Mouse (Mus musculus) gastrocnemius, adult 2 months (tissue): ENCODE data around the gene Clstn2. TPM values are rescaled to one million over a fixed set of nuclear protein-coding genes. Genes with fewer than 3 reads are reported as not detected.
A peak's percentile ranks its signal among the peaks of the same experiment; 100 is the strongest.

Experiments used
- DNase-seq: peaks from one replicate; pipeline ENCODE4 v3.0.0; 2022
- H3K27ac ChIP-seq: fragments of 200-600 bp; 2 replicates; pipeline ENCODE4 v1.8.1; 2022; ENCODE audit warnings: mild to moderate bottlenecking
- H3K4me3 ChIP-seq: fragments of 200-600 bp; 2 replicates; pipeline ENCODE4 v1.8.1; 2022; ENCODE audit warnings: mild to moderate bottlenecking, moderate library complexity
- CTCF ChIP-seq: fragments of 200-600 bp; IDR thresholded peaks from 2 replicates; pipeline ENCODE4 v1.8.1; 2022; ENCODE audit warnings: antibody characterized with exemption, mild to moderate bottlenecking, moderate library complexity
- intact Hi-C: fragments of 180-260 bp; cut with DNase I; formaldehyde crosslinking; loops from one replicate; pipeline ENCODE4 v1.15.1; 2025
- total RNA-seq, 2 experiments: library from RNA; stranded (reverse); gene quantifications; 2 replicates each; pipeline ENCODE4 v1.2.3; 2021

Clstn2 gene
- total RNA-seq, 2 experiments from 2014 or later = 0.74 to 1.2 TPM

DNA sequence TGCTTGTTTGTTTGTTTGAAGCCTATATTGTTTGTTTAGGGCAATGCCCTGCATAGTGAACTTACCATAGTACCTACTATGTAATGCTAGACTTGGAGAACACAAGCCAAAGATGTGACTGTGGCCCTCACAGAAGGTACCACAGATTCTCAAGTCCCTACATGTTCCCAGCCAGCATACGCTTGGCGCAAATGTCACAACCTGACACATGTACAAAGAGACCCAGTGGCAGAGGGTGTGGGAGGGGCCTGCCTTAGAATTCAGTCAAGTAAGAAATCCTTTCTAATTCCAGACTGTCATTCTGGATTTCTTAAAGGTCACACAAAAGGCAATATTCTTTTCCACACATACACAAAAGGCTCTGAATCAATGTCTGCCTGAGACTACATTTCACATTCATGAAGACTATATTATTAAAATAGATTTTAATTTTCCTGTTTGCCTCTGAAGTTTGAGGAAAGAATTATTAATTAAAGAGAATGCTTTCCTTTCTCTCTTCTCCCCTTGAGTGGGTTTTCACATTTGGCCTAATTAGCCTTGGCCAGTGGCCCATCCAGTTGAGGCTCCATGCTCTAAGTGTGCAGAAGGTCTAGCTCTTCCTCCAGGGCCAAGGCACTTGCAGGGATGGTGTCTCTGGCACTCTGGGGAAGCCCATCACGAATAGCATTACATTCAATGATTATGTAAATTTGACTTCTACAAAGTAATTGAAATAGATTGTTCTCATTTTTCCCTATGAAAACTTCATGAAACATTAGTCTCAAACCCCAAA lies 305.1 kb downstream of the Clstn2 start:
- TF ChIP-seq CTCF = no peak
- no peak overlapping the region for H3K4me3 ChIP-seq
- intact Hi-C loops = no loop called here
- H3K27ac ChIP-seq = no peak overlapping the region
- DNase-seq = no peak

GRCm38 (mm10) chr9:97717728-97718127 lies 315.3 kb downstream of the Clstn2 start:
- intact Hi-C loops = no loop called here

GRCm38 (mm10) chr9:97717005-97717404 lies 316.0 kb downstream of the Clstn2 start:
- intact Hi-C loops = no loop called here
- Histone ChIP-seq H3K27ac (no peak overlapping the region), H3K4me3 (no peak overlapping the region)
- DNase-seq = no peak
- no peak for TF ChIP-seq CTCF

More at GRCm38 (mm10) chr9:97717728-97718127, 315.3 kb downstream of the Clstn2 start:
- Histone ChIP-seq H3K27ac (no peak overlapping the region), H3K4me3 (no peak overlapping the region)
- no peak for DNase-seq
- no peak for TF ChIP-seq CTCF

GRCm38 (mm10) chr9:97712888-97713287 lies 320.1 kb downstream of the Clstn2 start:
- H3K27ac ChIP-seq = no peak overlapping the region
- H3K4me3 ChIP-seq = no peak overlapping the region
- DNase-seq = no peak
- no peak for TF ChIP-seq CTCF
- intact Hi-C loops = no loop called here

- no peak for TF ChIP-seq CTCF
- DNase-seq = no peak
- Histone ChIP-seq H3K27ac (no peak overlapping the region), H3K4me3 (no peak overlapping the region)
- intact Hi-C loops = no loop called here
Observed at GRCm38 (mm10) chr9:97703901-97704503, 329.0 kb downstream of the Clstn2 start.

- DNase-seq = no peak
- H3K27ac ChIP-seq = no peak overlapping the region
- intact Hi-C loops = no loop called here
- TF ChIP-seq CTCF = no peak
- H3K4me3 ChIP-seq = no peak overlapping the region
Observed at GRCm38 (mm10) chr9:97702989-97703388, 330.0 kb downstream of the Clstn2 start.

DNA sequence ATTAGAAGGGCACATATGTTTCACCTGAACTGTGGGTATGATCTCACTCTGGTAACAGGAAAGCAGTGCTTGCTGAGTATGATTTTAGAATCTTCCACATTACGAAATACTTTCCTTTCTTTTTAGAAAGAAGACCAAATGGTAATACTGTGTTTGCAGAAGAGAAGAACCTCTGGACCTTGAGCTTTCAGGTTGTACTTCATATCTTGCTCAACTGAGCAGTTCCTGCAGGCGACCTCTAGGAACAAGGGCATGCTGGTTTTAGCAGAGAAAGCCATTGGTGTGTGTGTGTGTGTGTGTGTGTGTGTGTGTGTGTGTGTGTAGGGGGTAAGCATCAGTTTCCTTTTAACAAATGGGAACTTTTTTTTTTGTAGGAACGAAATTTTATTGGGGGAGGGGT lies 333.0 kb downstream of the Clstn2 start:
- Histone ChIP-seq H3K27ac (no peak overlapping the region), H3K4me3 (no peak overlapping the region)
- no peak for DNase-seq
- TF ChIP-seq CTCF = no peak
- intact Hi-C loops = no loop called here

DNA sequence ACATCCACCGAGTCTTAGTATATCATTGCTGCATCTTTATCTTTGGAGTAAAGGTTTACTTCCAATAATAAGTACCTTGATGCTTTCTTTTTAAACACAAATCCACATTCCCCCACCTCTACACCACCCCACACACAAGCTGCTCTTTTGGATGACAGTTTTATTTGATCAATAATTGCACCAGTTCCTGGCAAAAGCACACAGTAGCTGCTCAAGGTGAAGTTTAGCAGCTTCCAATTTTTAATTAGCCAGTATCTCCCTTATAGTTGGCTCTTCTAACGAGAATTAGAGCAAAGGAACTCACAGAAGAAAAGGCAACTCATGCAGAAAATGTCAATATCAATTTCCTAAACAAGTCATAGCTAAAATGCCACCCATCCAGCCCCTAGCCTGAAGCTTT lies 334.0 kb downstream of the Clstn2 start:
- intact Hi-C loops = no loop called here
- DNase-seq = no peak
- no peak for TF ChIP-seq CTCF
- H3K27ac ChIP-seq = no peak overlapping the region
- H3K4me3 ChIP-seq = no peak overlapping the region

GRCm38 (mm10) chr9:97698071-97698470 lies 334.9 kb downstream of the Clstn2 start:
- intact Hi-C loops = no loop called here
- H3K4me3 ChIP-seq = no peak overlapping the region
- no peak overlapping the region for H3K27ac ChIP-seq
- no peak for TF ChIP-seq CTCF
- DNase-seq = no peak

DNA sequence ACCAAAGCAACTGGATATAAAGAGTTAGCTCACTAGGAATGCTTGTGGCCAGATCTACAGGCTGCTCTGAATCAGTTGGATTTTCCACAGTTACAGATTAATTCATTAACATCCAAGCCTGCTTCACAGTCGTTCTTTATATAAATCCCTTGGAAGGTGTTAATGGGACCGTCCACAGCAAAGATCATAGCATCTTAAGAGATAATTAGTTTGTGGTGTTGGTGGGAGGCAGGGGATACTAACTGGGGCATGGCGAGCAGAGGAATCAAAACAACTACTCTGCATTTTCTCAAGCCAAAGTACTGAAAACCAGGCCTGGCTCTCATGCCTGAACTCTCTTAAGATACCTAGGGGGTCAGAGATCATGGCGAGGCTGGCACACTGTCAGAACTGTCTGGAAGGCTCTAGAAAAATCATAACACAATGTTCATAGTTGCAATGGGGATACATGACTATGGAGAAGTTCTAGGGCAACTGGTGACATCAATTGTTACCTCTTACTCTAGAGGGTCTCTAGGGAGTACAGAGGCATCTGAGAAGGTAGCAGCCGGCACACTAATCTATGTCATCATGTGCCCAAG lies 336.2 kb downstream of the Clstn2 start:
- no peak for TF ChIP-seq CTCF
- Histone ChIP-seq H3K4me3 (no peak overlapping the region), H3K27ac (no peak overlapping the region)
- intact Hi-C loops = no loop called here
- DNase-seq = no peak

GRCm38 (mm10) chr9:97695278-97695677 lies 337.7 kb downstream of the Clstn2 start:
- Histone ChIP-seq H3K27ac (no peak overlapping the region), H3K4me3 (no peak overlapping the region)
- TF ChIP-seq CTCF = no peak
- DNase-seq = no peak
- intact Hi-C loops = no loop called here

- Histone ChIP-seq H3K4me3 (no peak overlapping the region), H3K27ac (no peak overlapping the region)
- DNase-seq = no peak
- intact Hi-C loops = no loop called here
- no peak for TF ChIP-seq CTCF
Observed at GRCm38 (mm10) chr9:97686826-97687425, 346.1 kb downstream of the Clstn2 start.

- intact Hi-C loops = no loop called here
- TF ChIP-seq CTCF = no peak
- H3K4me3 ChIP-seq = no peak overlapping the region
- H3K27ac ChIP-seq = no peak overlapping the region
- peak; percentile 38 for DNase-seq
Observed at GRCm38 (mm10) chr9:97685664-97686063, 347.3 kb downstream of the Clstn2 start.
